Mouse (Mus musculus) embryonic facial prominence, embryonic 15.5 days (tissue): ENCODE data around the gene Mmrn2. TPM values are rescaled to one million over a fixed set of nuclear protein-coding genes. Genes with fewer than 3 reads are reported as not detected.

ENCODE experiments used
- ATAC-seq: fragments of 200-750 bp; cut with Nextera tagmentation; 2 replicates; pipeline ENCODE4 v1.8.0; 2017; ENCODE audit warnings: low read depth, moderate TSS enrichment; ENCODE audit not compliant: insufficient number of reproducible peaks, low FRiP score, low TSS enrichment
- H3K27ac ChIP-seq: fragments of 300-500 bp; sonication (generic); replicated peaks from 2 replicates; pipeline ENCODE4 v1.5.1; 2015; ENCODE audit warnings: mild to moderate bottlenecking, inconsistent platforms
- H3K27me3 ChIP-seq: fragments of 300-500 bp; sonication (generic); 2 replicates; pipeline ENCODE4 v1.6.1; 2015; ENCODE audit warnings: inconsistent platforms
- H3K36me3 ChIP-seq: fragments of 300-500 bp; sonication (generic); 2 replicates; pipeline ENCODE4 v1.6.1; 2015; ENCODE audit warnings: mild to moderate bottlenecking, inconsistent platforms
- H3K4me1 ChIP-seq: fragments of 300-500 bp; sonication (generic); 2 replicates; pipeline ENCODE4 v1.6.1; 2015; ENCODE audit warnings: inconsistent platforms
- H3K4me2 ChIP-seq: fragments of 300-500 bp; sonication (generic); replicated peaks from 2 replicates; pipeline ENCODE4 v1.6.1; 2015; ENCODE audit warnings: mild to moderate bottlenecking, inconsistent platforms
- H3K4me3 ChIP-seq: fragments of 300-500 bp; sonication (generic); replicated peaks from 2 replicates; pipeline ENCODE4 v1.5.1; 2015; ENCODE audit warnings: mild to moderate bottlenecking, inconsistent platforms
- H3K9ac ChIP-seq: fragments of 300-500 bp; sonication (generic); 2 replicates; pipeline ENCODE4 v1.6.1; 2015; ENCODE audit warnings: inconsistent platforms
- H3K9me3 ChIP-seq: fragments of 300-500 bp; sonication (generic); replicated peaks from 2 replicates; pipeline ENCODE4 v1.6.1; 2016; ENCODE audit warnings: inconsistent platforms
- whole genome bisulfite sequencing: fragments of 180-500 bp; shearing (Covaris S2); methylation state at CpG from one replicate; pipeline ENCODE4 v1.1.7; 2015; 5-methylcytosine and 5-hydroxymethylcytosine counted together
- polyA plus RNA-seq: library from polyadenylated mRNA; unstranded; fragments of >200 nt; fragmentation: Nextera tagmentation; extraction: Ambion mirVana; gene quantifications from 2 replicates; pipeline ENCODE4 v1.2.1, GENCODE M21; 2015

Mmrn2 gene
- polyA plus RNA-seq, 1 experiment from 2014 or later: 8.8 TPM

DNA sequence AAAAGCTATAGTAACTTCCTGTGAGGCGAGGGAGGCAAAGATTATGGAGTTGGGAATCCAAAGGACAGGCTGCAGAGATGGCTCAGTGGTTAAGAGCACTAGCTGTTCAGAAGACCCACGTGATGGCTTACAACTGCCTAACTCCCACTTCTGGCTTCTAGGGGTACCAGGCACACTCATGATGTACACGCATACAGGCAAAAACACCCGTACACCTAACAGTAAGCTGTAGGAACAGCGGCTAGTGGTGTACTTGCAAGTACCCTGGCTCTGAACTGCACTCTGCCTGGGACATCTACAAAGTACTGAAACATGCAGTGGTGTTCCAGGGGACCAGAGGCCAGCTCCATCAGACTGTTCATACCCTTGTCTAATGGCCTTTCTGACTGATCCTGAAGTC is 28.2 kb upstream of the Mmrn2 start:
- H3K9ac ChIP-seq: no peak overlapping the region
- no peak overlapping the region for H3K4me3 ChIP-seq
- H3K27me3 ChIP-seq: no peaks in the 10 kb centered on the region
- 0 out of 2 replicates have a peak, but pooled peaks cover 5% of the 10 kb centered on the region for H3K4me1 ChIP-seq
- H3K9me3 ChIP-seq: no peaks in the 10 kb centered on the region
- ATAC-seq: no peak
- peaks cover 19% of the 10 kb centered on the region for H3K36me3 ChIP-seq
- 91% methylated on average over 5 of the region's 5 CpGs for WGBS
- H3K27ac ChIP-seq: no peak overlapping the region
- H3K4me2 ChIP-seq: no peak overlapping the region

DNA sequence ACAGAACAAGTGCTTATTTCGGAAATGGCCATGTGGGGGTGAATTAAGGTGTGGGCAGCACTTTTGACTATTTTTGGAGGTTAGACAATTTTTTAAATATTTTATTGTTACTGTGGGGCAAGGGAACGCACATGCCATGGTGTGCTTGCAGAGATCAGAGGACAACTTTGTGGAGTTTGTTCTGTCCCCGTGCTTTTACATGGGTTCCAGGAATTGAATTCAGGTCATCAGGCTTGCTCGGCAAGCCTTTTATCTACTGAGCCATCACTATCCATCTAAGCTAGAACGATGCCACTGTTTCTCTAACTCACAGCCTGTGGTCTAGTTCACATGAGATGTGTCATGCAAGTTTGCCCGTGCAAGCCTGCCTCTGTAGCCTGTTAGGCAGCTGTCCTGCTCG is 27.0 kb upstream of the Mmrn2 start:
- Histone ChIP-seq H3K36me3 (peaks cover 8% of the 10 kb centered on the region), H3K4me2 (no peak overlapping the region), H3K27me3 (no peaks in the 10 kb centered on the region), H3K4me3 (no peak overlapping the region), H3K9ac (no peak overlapping the region), H3K9me3 (no peaks in the 10 kb centered on the region), H3K27ac (no peak overlapping the region), H3K4me1 (0 out of 2 replicates have a peak, but pooled peaks cover 5% of the 10 kb centered on the region)
- WGBS: 65% methylated on average over 7 of the region's 7 CpGs
- no peak for ATAC-seq

DNA sequence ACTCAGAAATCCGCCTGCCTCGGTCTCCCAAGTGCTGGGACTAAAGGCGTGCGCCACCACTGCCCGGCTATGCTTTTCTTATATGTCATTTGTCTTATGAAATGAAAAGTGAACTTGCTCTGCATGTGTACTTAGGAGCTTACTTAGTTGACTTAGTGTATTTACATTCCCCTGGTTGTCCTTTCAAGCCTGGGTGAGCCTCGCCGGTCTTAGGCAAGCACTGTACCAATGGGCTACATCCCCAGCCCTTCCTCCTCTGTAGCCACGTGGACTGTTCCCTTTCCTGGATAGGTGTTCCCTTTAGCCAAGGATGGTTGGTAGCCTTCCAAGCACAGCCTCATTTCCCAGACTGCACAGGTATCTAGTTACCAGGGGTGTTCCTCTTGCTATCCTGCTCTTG is 26.3 kb upstream of the Mmrn2 start:
- Histone ChIP-seq H3K9me3 (no peaks in the 10 kb centered on the region), H3K4me2 (no peak overlapping the region), H3K4me3 (no peak overlapping the region), H3K9ac (no peak overlapping the region), H3K27me3 (no peaks in the 10 kb centered on the region), H3K36me3 (peaks cover 4% of the 10 kb centered on the region; the same call in 1 of the 2 replicates), H3K4me1 (0 out of 2 replicates have a peak, but pooled peaks cover 5% of the 10 kb centered on the region), H3K27ac (0 out of 2 replicates have a peak overlapping the region, but pooled peaks have one; percentile 28)
- 0 out of 2 replicates have a peak, but pooled peaks have one; percentile 12 for ATAC-seq
- 85% methylated on average over 8 of the region's 8 CpGs for WGBS

DNA sequence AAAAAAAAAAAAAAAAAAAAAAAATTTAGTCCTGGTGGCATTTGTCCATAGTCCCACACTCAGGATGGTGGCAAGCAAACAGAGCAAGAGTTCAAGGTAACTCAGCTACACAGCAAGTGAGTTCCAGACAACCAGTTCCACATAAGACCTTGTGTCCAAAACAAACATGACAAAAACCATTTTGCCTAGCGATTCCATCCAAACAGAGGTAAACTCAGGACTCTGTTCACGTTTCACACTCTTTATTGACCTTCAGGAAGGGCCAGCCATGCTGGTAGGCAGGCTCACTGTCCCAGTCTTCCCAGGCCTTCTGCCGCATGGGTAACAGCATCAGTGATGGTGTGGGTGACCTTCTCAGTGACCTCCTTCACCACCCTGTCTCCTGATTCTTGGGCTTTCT is 23.6 kb upstream of the Mmrn2 start:
- Histone ChIP-seq H3K27me3 (no peaks in the 10 kb centered on the region), H3K36me3 (no peaks in the 10 kb centered on the region)
- 68% methylated on average over 3 of the region's 3 CpGs for WGBS

DNA sequence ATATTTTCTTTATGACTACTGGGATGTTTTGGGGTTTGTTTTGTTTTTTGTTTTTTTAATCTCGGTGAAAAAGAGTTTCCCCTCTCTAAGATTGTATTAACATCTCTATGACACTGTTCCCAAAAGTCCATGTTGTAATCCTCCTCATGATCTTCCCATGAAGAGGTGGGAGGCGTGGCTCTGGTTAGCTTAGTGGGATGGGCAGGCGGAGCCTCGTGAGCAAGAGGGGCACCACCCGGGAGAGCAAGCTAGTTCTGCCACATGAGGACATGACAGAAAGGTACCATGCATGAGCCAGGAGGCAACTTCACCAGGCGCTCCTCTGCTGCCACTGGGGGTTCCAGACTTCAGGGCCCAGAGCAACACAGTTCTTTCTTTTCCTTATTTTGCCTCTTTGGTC is 22.7 kb upstream of the Mmrn2 start:
- ATAC-seq: no peak
- Histone ChIP-seq H3K27ac (no peak overlapping the region), H3K4me3 (no peak overlapping the region), H3K4me1 (no peaks in the 10 kb centered on the region), H3K9me3 (no peaks in the 10 kb centered on the region), H3K4me2 (no peak overlapping the region), H3K27me3 (no peaks in the 10 kb centered on the region), H3K9ac (no peak overlapping the region), H3K36me3 (no peaks in the 10 kb centered on the region)
- WGBS: 58% methylated on average over 6 of the region's 6 CpGs

More for the DNA sequence above, 23.6 kb upstream of the Mmrn2 start:
- no peak overlapping the region for H3K4me3 ChIP-seq
- no peaks in the 10 kb centered on the region for H3K4me1 ChIP-seq
- no peak for ATAC-seq
- H3K9ac ChIP-seq: no peak overlapping the region
- no peak overlapping the region for H3K27ac ChIP-seq
- no peaks in the 10 kb centered on the region for H3K9me3 ChIP-seq
- H3K4me2 ChIP-seq: no peak overlapping the region

DNA sequence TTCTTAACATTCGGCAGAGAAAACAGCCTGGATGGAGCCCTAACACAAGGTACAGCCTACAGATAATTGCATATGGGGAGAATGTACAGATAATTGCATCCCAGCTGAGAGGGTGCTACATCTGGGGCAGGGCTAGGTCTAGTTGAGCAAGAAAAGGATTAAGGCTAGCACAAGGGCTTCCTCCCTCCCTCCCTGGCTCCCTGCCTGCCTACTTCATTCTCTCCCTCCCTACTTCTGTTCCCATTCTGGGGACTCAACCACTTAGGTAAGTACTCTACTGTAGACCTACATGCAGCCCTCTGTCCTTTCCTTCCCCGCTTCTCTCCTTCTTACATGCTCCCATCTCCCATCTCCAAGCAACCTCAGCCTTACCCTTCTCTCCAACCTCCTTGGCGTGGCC is 21.9 kb upstream of the Mmrn2 start:
- Histone ChIP-seq H3K27ac (no peak overlapping the region), H3K4me2 (no peak overlapping the region), H3K36me3 (no peaks in the 10 kb centered on the region), H3K4me3 (no peak overlapping the region), H3K9me3 (no peaks in the 10 kb centered on the region), H3K9ac (no peak overlapping the region), H3K4me1 (no peaks in the 10 kb centered on the region), H3K27me3 (no peaks in the 10 kb centered on the region)
- ATAC-seq: no peak
- WGBS: 87% methylated on average over 3 of the region's 3 CpGs

DNA sequence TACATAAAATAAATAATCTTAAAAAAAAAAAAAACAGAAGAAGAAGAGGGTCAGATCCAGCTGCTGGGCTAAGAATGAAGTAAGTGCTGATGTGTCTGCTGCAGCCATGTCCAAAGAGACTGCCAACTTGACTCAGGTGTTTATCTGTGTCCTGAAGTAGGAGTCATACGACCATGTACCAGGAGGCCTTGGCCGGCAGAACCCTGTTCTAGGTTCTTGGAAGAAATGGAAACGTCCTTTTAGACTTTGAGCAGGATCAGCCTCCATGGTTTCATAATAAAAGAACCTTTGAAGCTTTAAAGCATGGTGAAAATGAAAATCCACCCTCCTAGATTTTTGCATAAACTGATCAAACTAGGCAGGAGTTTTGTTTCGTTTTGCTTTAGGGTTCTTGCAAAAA is 20.8 kb upstream of the Mmrn2 start:
- Histone ChIP-seq H3K36me3 (no peaks in the 10 kb centered on the region), H3K27ac (no peak overlapping the region), H3K4me2 (no peak overlapping the region), H3K4me1 (no peaks in the 10 kb centered on the region), H3K27me3 (no peaks in the 10 kb centered on the region; the same call in 1 of the 2 replicates), H3K9ac (no peak overlapping the region), H3K4me3 (no peak overlapping the region), H3K9me3 (no peaks in the 10 kb centered on the region)
- ATAC-seq: no peak
- 75% methylated on average over 4 of the region's 4 CpGs for whole genome bisulfite sequencing

DNA sequence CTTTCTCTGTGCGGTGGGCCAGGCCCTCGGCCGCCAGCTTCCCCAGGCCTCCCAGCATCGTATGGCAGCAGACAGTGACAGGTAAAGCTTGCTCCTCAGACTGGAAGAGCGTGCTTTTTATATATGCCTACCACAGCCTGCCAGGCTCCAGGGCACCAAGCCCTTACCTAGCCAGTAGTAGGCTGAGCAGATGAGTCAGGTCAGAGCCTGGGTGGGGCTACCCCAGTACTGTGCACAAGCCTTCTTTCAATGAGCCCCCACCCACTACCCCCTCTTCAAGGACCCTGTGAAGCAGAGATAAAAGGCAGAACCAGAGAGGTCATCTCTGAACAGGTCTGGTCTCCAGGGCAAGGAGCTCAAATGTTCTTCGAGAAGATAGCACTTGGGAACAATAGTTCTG is 20.0 kb upstream of the Mmrn2 start, which contains the start of gene Fam25c:
TSS of gene Fam25c (minus strand) at position 133 of the 400 bp plus-strand sequence.
- Histone ChIP-seq H3K4me3 (peak within 1 kb of the TSS; percentile 9; the same call in 1 of the 2 replicates), H3K9me3 (no peaks in the 10 kb centered on the region), H3K27me3 (no peaks in the 10 kb centered on the region; the same call in 1 of the 2 replicates), H3K4me1 (no peaks in the 10 kb centered on the region), H3K36me3 (no peaks in the 10 kb centered on the region), H3K4me2 (no peak within 1 kb of the TSS), H3K9ac (no peak within 1 kb of the TSS), H3K27ac (peak within 1 kb of the TSS; percentile 31; the same call in 1 of the 2 replicates)
- WGBS: 77% methylated on average over 6 of the region's 6 CpGs
- ATAC-seq: no peak

DNA sequence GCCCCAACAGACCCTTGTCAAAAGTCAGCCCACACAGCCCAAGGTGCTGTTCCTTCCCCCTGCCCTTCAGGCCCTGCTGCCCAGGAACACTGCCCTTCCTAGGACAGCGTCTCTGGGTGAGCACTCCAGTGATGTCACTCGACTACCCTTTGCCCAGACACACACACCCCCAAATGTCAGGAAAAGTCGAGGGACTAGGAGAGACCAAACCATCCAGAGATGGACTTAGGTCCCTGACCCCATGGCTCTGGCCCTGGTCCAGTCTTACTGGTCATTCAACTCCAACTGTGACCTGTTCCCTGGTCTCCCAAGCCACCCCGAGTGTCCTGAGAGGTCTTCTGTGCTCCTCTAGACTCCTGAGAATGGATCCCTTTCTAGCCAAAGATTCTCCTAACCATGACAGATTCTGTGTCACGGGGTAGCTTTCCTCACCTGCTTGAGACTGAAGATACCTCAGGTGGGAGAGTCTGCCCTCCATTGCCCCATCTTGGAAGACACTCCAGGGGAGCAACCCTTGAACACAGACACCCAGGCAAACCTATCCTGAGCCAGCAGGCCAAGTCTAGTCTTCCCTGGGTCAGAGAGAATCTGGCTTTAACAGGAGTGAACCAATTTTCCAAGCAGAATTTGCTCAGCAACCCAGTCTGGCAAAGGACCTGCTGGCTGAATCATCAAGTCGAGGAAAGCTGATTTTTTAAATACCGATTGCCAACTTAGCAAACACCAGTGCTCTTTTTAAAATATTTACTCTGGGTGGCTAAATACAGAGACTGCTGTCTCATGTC is 17.4 kb upstream of the Mmrn2 start:
- no peak overlapping the region for H3K4me2 ChIP-seq
- H3K9me3 ChIP-seq: no peaks in the 10 kb centered on the region
- ATAC-seq: no peak
- 0 out of 2 replicates have a peak, but pooled peaks cover 2% of the 10 kb centered on the region for H3K4me1 ChIP-seq
- H3K36me3 ChIP-seq: no peaks in the 10 kb centered on the region
- 79% methylated on average over 7 of the region's 7 CpGs for WGBS
- no peak overlapping the region for H3K27ac ChIP-seq
- no peaks in the 10 kb centered on the region; the same call in 1 of the 2 replicates for H3K27me3 ChIP-seq
- no peak overlapping the region for H3K4me3 ChIP-seq
- no peak overlapping the region for H3K9ac ChIP-seq

DNA sequence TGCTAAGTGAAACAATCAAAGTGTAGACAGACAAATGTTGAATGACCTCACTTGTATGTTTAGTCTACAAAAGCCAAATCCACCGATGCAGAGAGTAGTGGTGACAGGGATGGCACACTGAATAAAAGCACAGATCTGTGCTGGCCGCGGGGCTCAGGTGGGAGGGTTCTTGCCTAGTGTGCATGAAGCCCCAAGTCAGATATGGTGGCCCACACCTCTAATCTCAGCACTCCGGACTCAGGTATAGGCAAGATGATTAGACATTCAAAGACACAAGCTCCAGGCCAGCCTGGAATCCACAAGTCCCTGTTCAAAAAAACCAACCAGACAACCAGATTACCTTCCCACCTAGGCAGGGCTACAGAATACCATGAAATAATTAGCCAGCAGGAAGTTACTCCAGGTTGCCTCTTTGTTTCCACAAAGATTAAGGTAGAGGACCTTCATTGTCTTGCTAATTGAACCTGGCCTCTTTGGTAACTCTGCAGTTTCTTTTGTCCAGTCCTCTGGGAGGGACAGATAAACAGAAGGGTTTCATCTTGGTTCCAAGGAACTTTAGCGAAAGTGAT is 15.5 kb upstream of the Mmrn2 start:
- H3K9ac ChIP-seq: no peak overlapping the region
- no peak overlapping the region for H3K27ac ChIP-seq
- no peaks in the 10 kb centered on the region for H3K36me3 ChIP-seq
- H3K4me2 ChIP-seq: no peak overlapping the region
- 33% methylated on average over 5 of the region's 5 CpGs for WGBS
- H3K4me1 ChIP-seq: peaks cover 18% of the 10 kb centered on the region
- no peaks in the 10 kb centered on the region; the same call in 1 of the 2 replicates for H3K27me3 ChIP-seq
- no peaks in the 10 kb centered on the region for H3K9me3 ChIP-seq
- H3K4me3 ChIP-seq: no peak overlapping the region
- ATAC-seq: no peak

DNA sequence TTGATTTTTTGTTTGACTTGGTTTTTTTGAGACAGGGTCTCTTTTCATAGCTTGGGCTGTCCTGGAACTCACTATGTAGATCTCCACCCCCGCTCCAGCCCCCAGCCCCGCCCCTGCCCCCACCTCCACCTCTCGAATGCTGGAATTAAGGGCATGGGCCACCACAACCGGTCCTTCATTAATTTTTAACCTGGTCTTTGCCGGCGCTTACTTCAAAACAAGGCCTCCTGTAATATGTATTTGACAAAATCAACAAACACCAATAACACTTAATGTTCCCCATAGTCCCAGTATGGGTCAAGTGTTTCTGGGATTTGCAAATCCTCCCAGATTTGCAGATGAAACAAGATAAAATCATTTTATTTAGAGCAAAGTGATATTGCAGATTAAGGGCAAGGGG is 15.0 kb upstream of the Mmrn2 start:
- Histone ChIP-seq H3K4me2 (no peak overlapping the region), H3K4me1 (peaks cover 18% of the 10 kb centered on the region), H3K27me3 (no peaks in the 10 kb centered on the region; the same call in 1 of the 2 replicates), H3K9ac (no peak overlapping the region), H3K4me3 (no peak overlapping the region), H3K9me3 (no peaks in the 10 kb centered on the region), H3K36me3 (no peaks in the 10 kb centered on the region), H3K27ac (no peak overlapping the region)
- no peak for ATAC-seq
- 53% methylated on average over 6 of the region's 6 CpGs for WGBS
